Mouse (Mus musculus): ENCODE data around the gene Nt5m.

DNA sequence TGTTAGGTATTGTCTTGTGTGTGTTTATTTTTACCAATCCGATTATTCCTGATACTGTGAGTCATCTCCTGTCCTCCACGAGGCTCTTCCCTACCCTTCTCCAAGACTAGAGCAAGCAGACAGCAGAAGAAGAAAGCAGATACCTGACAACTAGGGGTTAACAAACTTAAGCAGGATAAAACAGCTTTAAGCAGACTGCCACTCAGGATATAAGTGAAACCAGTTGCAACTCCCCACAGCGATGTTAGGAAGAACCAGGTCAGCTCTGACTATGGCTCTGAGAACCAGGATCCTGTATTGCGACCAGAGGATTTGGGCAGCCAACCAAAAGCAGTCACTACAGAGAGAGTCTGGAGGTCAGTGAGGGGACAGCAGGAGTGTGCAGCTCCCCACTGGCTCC, 28.0 kb upstream of the Nt5m start:
- no peak for TF ChIP-seq POLR2A (IDR thresholded peaks at IDR 0.05; ENCODE audit: extremely low read depth, insufficient read depth, low read length)
- no peak for TF ChIP-seq CTCF (IDR thresholded peaks at IDR 0.05; ENCODE audit: extremely low read depth, insufficient read depth, low read length)

Measured in cortical plate, adult 2 months (tissue).